17 mouse cellular contexts compared by ENCODE assay signal in genomic region chr8:103839990-103840389, GRCm38 (mm10).
"Had no signal": no experiment of that assay in that cellular context is flagged by ENCODE, and none has a peak within 500 bp of the region (broad histone marks: within the 10 kb centered on the region; RNA-seq: fewer than 3 reads in every experiment).

No protein-coding gene starts in this region.

- H3K4me1 ChIP-seq: midbrain, embryonic 12.5 days; midbrain, embryonic 15.5 days; neural tube, embryonic 13.5 days; neural tube, embryonic 15.5 days had no signal

- H3K4me3 ChIP-seq: midbrain, embryonic 10.5 days; midbrain, embryonic 12.5 days; midbrain, embryonic 15.5 days; neural tube, embryonic 13.5 days; neural tube, embryonic 15.5 days had no signal

- DNase-seq: lung, adult 18-20 months; lung, embryonic 14.5 days; lung, postnatal 10 days; lung, postnatal 4 days; retina, postnatal 1 day; right cerebral cortex, adult 18-20 months; right cerebral cortex, postnatal 25 days; right cerebral cortex, postnatal 4 days; spleen, adult 18-20 months; thymus, adult 2 months; thymus, postnatal 25 days; thymus, postnatal 4 days had no signal

- H3K27ac ChIP-seq: midbrain, embryonic 10.5 days; midbrain, embryonic 12.5 days; midbrain, embryonic 15.5 days; neural tube, embryonic 13.5 days; neural tube, embryonic 15.5 days had no signal

- H3K9ac ChIP-seq: lung, embryonic 14.5 days; midbrain, embryonic 12.5 days; midbrain, embryonic 15.5 days; neural tube, embryonic 13.5 days; neural tube, embryonic 15.5 days had no signal

- H3K9me3 ChIP-seq: midbrain, embryonic 10.5 days; midbrain, embryonic 12.5 days; midbrain, embryonic 15.5 days; neural tube, embryonic 13.5 days; neural tube, embryonic 15.5 days had no signal

- ATAC-seq: midbrain, embryonic 15.5 days had no signal

- H3K36me3 ChIP-seq: midbrain, embryonic 10.5 days; midbrain, embryonic 12.5 days; midbrain, embryonic 15.5 days; neural tube, embryonic 13.5 days; neural tube, embryonic 15.5 days had no signal

- H3K4me2 ChIP-seq: lung, embryonic 14.5 days; midbrain, embryonic 12.5 days; midbrain, embryonic 15.5 days; neural tube, embryonic 13.5 days; neural tube, embryonic 15.5 days had no signal

- H3K27me3 ChIP-seq: midbrain, embryonic 12.5 days; midbrain, embryonic 15.5 days; neural tube, embryonic 13.5 days; neural tube, embryonic 15.5 days had no signal
